Mouse (Mus musculus) forebrain, embryonic 14.5 days (tissue): ENCODE measurements around the gene Abcc5. TPM values are rescaled to one million over a fixed set of nuclear protein-coding genes. Genes with fewer than 3 reads are reported as not detected.

Experiments used
- ATAC-seq: fragments of 200-750 bp; cut with Nextera tagmentation; 2 replicates; pipeline ENCODE4 v1.8.0; 2017; ENCODE audit warnings: mild to moderate bottlenecking, moderate library complexity
- DNase-seq: peaks from one replicate; pipeline ENCODE4 v3.0.0-alpha.2; 2015; ENCODE audit warnings: low spot score
- H3K27ac ChIP-seq: fragments of 300-500 bp; sonication (generic); 2 replicates; pipeline ENCODE4 v1.5.1; 2014; ENCODE audit warnings: low read depth, mild to moderate bottlenecking, control low read depth, low read length, moderate library complexity
- H3K27me3 ChIP-seq: fragments of 300-500 bp; sonication (generic); replicated peaks from 2 replicates; pipeline ENCODE4 v1.6.1; 2014; ENCODE audit warnings: low read length, control low read depth, mixed read lengths; ENCODE audit not compliant: control insufficient read depth, insufficient read depth
- H3K36me3 ChIP-seq: fragments of 300-500 bp; sonication (generic); 2 replicates; pipeline ENCODE4 v1.6.1; 2014; ENCODE audit warnings: low read length, control low read depth; ENCODE audit not compliant: control insufficient read depth, insufficient read depth
- H3K4me1 ChIP-seq: fragments of 300-500 bp; sonication (generic); 2 replicates; pipeline ENCODE4 v1.6.1; 2014; ENCODE audit warnings: antibody characterized with exemption, low read length, control low read depth; ENCODE audit not compliant: control insufficient read depth, insufficient read depth
- H3K4me2 ChIP-seq: fragments of 300-500 bp; sonication (generic); 2 replicates; pipeline ENCODE4 v1.6.1; 2014; ENCODE audit warnings: mild to moderate bottlenecking, control low read depth, low read length
- H3K4me3 ChIP-seq: fragments of 300-500 bp; sonication (generic); 2 replicates; pipeline ENCODE4 v1.5.1; 2014; ENCODE audit warnings: low read depth, low read length, control low read depth
- H3K9ac ChIP-seq: fragments of 300-500 bp; sonication (generic); 2 replicates; pipeline ENCODE4 v1.6.1; 2014; ENCODE audit warnings: mild to moderate bottlenecking, low read length, control low read depth, moderate library complexity
- H3K9me3 ChIP-seq: fragments of 300-500 bp; sonication (generic); replicated peaks from 2 replicates; pipeline ENCODE4 v1.6.1; 2016; ENCODE audit warnings: low read length, control low read depth, mixed read lengths; ENCODE audit not compliant: control insufficient read depth
- WGBS: fragments of 180-500 bp; shearing (Covaris S2); extraction: QIAGEN DNeasy Blood & Tissue Kit; methylation state at CpG from one replicate; pipeline ENCODE4 v1.1.7; 2014; 5-methylcytosine and 5-hydroxymethylcytosine counted together
- polyA plus RNA-seq: library from polyadenylated mRNA; unstranded; fragments of >200 nt; fragmentation: Nextera tagmentation; extraction: Ambion mirVana; gene quantifications from 2 replicates; pipeline ENCODE4 v1.2.1, GENCODE M21; 2014

Gene Abcc5
- polyA plus RNA-seq, 1 experiment from 2014 or later: 96.7 TPM

DNA sequence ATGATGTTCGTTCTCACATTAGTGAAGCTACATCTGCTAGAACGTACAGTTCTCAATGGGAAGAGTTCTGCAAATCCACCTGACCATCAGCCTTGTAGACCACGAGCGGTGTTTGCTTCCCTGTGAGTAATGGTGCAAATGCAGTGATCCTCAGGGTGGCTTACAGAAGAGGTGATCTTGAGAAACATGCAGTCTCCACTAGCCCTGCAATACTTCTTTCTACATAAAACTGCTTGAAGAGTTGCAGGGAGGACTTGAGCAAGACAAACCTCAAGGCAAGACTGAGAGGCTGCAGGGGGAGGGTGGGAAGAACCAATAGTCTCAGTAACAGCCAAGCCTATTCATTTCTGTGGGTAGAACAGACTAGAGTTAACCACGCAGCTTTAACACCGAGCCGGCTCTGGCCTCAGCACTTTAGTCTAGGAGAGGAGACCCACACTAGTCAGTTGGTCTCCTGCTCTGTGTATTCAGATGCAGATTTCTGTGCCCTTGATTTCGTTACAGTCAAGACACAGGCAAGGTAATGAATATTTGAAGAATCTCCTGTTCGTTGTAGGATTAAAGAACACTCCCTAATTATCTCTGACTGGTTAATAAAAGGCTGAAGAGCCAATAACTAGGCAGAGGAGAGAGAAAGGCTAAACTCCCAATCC is 66.4 kb downstream of the Abcc5 start:
- Histone ChIP-seq H3K27ac (no peak overlapping the region), H3K4me1 (no peaks in the 10 kb centered on the region), H3K36me3 (peaks cover 83% of the 10 kb centered on the region), H3K4me3 (no peak overlapping the region), H3K27me3 (no peaks in the 10 kb centered on the region), H3K9me3 (no peaks in the 10 kb centered on the region), H3K9ac (no peak overlapping the region), H3K4me2 (no peak overlapping the region)
- ATAC-seq: no peak
- 72% methylated on average over 9 of the region's 9 CpGs for WGBS
- no peak for DNase-seq

DNA sequence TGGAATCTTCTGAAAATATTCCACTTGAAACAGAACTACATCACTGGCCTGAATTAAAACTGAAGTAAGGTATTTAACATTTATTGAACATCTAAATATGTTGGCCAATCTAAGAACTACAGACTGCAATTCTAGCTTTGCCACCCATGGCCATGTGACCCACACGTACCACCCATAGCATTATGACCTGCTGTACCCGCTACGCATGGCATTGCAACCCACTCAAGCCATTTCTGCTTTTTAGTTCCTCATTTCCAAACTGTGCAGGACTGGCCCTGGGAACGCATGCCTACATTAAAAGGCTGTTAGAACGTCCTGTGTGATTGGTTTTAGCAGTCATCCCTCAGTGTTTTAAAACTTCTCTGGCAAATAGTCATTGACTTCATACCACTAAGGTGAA is 68.4 kb downstream of the Abcc5 start:
- Histone ChIP-seq H3K36me3 (peaks cover 71% of the 10 kb centered on the region), H3K9me3 (no peaks in the 10 kb centered on the region), H3K27me3 (no peaks in the 10 kb centered on the region), H3K27ac (no peak overlapping the region), H3K9ac (no peak overlapping the region), H3K4me2 (no peak overlapping the region), H3K4me3 (no peak overlapping the region), H3K4me1 (no peaks in the 10 kb centered on the region)
- 95% methylated on average over 5 of the region's 5 CpGs for WGBS
- no peak for DNase-seq
- ATAC-seq: no peak

DNA sequence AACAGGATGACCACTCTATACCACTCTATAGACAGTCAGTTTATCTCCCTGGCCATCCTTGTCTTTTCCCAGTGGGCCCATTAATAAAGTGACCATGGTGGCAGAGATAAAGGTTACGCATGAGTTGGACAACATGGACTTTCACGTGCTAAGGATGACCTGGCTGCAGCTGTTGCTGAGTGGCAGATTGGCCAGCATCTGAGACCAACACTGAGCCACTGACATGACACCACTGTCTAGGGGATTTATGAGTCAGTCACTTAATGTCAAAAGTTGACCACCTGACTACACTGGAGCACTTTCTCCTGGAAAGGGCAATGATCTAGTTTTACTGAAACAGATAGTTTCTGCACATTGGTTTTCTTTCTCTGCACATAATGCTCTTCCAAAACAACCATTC is 71.4 kb downstream of the Abcc5 start:
- Histone ChIP-seq H3K36me3 (peaks cover 65% of the 10 kb centered on the region), H3K4me1 (no peaks in the 10 kb centered on the region), H3K27ac (no peak overlapping the region), H3K9me3 (no peaks in the 10 kb centered on the region), H3K4me3 (no peak overlapping the region), H3K9ac (no peak overlapping the region), H3K4me2 (no peak overlapping the region), H3K27me3 (no peaks in the 10 kb centered on the region)
- no peak for DNase-seq
- no peak for ATAC-seq
- WGBS: 96% methylated on average over 2 of the region's 2 CpGs

GRCm38 (mm10) chr16:20354011-20354410 is 72.2 kb downstream of the Abcc5 start:
- Histone ChIP-seq H3K9ac (no peak overlapping the region), H3K4me3 (no peak overlapping the region), H3K4me2 (no peak overlapping the region), H3K4me1 (no peaks in the 10 kb centered on the region), H3K9me3 (no peaks in the 10 kb centered on the region), H3K36me3 (peaks cover 63% of the 10 kb centered on the region), H3K27ac (no peak overlapping the region), H3K27me3 (no peaks in the 10 kb centered on the region)
- 90% methylated on average over 1 of the region's 1 CpGs for WGBS
- DNase-seq (no peak), ATAC-seq (no peak)

GRCm38 (mm10) chr16:20345464-20345863 is 80.7 kb downstream of the Abcc5 start:
- no peak overlapping the region for H3K4me2 ChIP-seq
- peaks cover 47% of the 10 kb centered on the region for H3K36me3 ChIP-seq
- H3K4me3 ChIP-seq: no peak overlapping the region
- no peaks in the 10 kb centered on the region for H3K27me3 ChIP-seq
- H3K27ac ChIP-seq: no peak overlapping the region
- ATAC-seq (no peak), DNase-seq (no peak)
- no peaks in the 10 kb centered on the region for H3K9me3 ChIP-seq
- no peaks in the 10 kb centered on the region for H3K4me1 ChIP-seq
- WGBS: 92% methylated on average over 1 of the region's 1 CpGs
- no peak overlapping the region for H3K9ac ChIP-seq

DNA sequence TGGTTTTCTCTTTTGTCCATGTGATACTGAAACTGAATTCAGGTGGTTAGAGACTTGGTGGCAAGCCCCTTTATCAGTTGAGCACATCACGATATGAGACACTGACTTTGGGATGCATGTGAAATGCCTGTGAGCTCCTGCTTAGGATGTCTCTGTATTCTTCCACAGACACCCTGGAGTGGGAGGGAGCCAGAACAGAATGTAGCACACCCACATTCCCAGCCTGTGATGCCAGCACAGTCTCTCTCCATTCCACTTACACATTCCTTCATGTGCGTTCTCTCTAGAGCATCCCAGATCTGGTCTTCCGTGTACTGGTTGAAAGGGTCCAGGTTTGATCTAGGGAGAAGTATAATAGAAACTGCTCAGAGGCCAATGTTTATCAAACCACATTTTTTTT is 87.6 kb downstream of the Abcc5 start:
- peaks cover 61% of the 10 kb centered on the region for H3K36me3 ChIP-seq
- ATAC-seq (no peak), DNase-seq (no peak)
- no peak overlapping the region for H3K4me2 ChIP-seq
- no peaks in the 10 kb centered on the region for H3K9me3 ChIP-seq
- no peak overlapping the region for H3K4me3 ChIP-seq
- no peaks in the 10 kb centered on the region for H3K4me1 ChIP-seq
- no peaks in the 10 kb centered on the region for H3K27me3 ChIP-seq
- 94% methylated on average over 3 of the region's 3 CpGs for WGBS
- no peak overlapping the region for H3K27ac ChIP-seq
- no peak overlapping the region for H3K9ac ChIP-seq

GRCm38 (mm10) chr16:20334918-20335317 is 91.3 kb downstream of the Abcc5 start:
- DNase-seq (no peak), ATAC-seq (no peak)
- no peak overlapping the region for H3K4me2 ChIP-seq
- H3K9me3 ChIP-seq: no peaks in the 10 kb centered on the region
- no peak overlapping the region for H3K27ac ChIP-seq
- H3K36me3 ChIP-seq: peaks cover 72% of the 10 kb centered on the region
- no peak overlapping the region for H3K4me3 ChIP-seq
- 96% methylated on average over 8 of the region's 8 CpGs for WGBS
- no peaks in the 10 kb centered on the region for H3K27me3 ChIP-seq
- no peaks in the 10 kb centered on the region for H3K4me1 ChIP-seq
- no peak overlapping the region for H3K9ac ChIP-seq

GRCm38 (mm10) chr16:20328306-20328705 is 97.9 kb downstream of the Abcc5 start:
- no peak overlapping the region for H3K4me2 ChIP-seq
- H3K4me1 ChIP-seq: no peaks in the 10 kb centered on the region
- no peaks in the 10 kb centered on the region for H3K27me3 ChIP-seq
- 94% methylated on average over 5 of the region's 5 CpGs for WGBS
- no peak overlapping the region for H3K4me3 ChIP-seq
- H3K9ac ChIP-seq: no peak overlapping the region
- no peak overlapping the region for H3K27ac ChIP-seq
- peaks cover 36% of the 10 kb centered on the region for H3K36me3 ChIP-seq
- ATAC-seq: no peak
- DNase-seq: no peak
- no peaks in the 10 kb centered on the region for H3K9me3 ChIP-seq

DNA sequence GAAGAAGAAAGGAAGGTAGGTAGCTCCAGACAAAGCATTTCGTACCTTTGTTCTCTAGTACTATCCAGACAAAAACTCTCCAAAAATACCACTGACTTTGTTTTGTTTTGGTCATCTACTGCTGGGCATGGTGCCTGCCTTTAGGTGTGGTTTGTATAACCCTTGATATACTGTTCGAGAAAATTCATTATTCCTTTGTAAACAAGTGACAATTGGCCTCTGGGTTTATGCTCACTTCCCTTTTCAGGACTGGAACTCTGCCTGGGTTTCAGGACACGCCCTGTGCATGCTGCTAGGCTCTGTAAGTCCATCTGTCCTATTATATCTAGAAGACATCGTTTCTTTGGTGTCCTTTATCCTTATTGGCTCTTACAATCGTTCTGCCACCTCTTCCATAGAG is 100.9 kb downstream of the Abcc5 start, which contains the start of gene Cyp2ab1:
Cyp2ab1 (minus strand) TSS at position 119 of the 400 bp plus-strand sequence.
- H3K36me3 ChIP-seq: peaks cover 12% of the 10 kb centered on the region
- ATAC-seq: no peak
- H3K4me1 ChIP-seq: no peaks in the 10 kb centered on the region
- no peak within 1 kb of the TSS for H3K4me2 ChIP-seq
- no peaks in the 10 kb centered on the region for H3K27me3 ChIP-seq
- no peak for DNase-seq
- no peak within 1 kb of the TSS for H3K4me3 ChIP-seq
- WGBS: 74% methylated on average over 5 of the region's 5 CpGs
- H3K27ac ChIP-seq: no peak within 1 kb of the TSS
- no peak within 1 kb of the TSS for H3K9ac ChIP-seq
- H3K9me3 ChIP-seq: no peaks in the 10 kb centered on the region
